In genomic region chr6:46774529-46774928, GRCm38 (mm10) we compare ENCODE assay signal across 33 mouse cellular contexts.
"Had no signal": no experiment of that assay in that cellular context is flagged by ENCODE, and none has a peak within 500 bp of the region (broad histone marks: within the 10 kb centered on the region; RNA-seq: fewer than 3 reads in every experiment).

No protein-coding gene starts in this region.

- DNase-seq: heart, postnatal 10 days; heart, postnatal 14 days; heart, postnatal 36 days; heart, postnatal 4 days; kidney, adult 11 months; kidney, adult 18-20 months; kidney, adult 2 months; kidney, adult 8-10 months; kidney, adult 9 months; kidney, postnatal 10 days; kidney, postnatal 14 days; kidney, postnatal 25 days; kidney, postnatal 36 days; kidney, postnatal 4 days; layer of hippocampus, adult 9-11 months; layer of hippocampus, postnatal 36 days had no signal

- H3K4me3 ChIP-seq: heart, embryonic 12.5 days; heart, embryonic 13.5 days; heart, embryonic 15.5 days; hindbrain, embryonic 10.5 days; hindbrain, embryonic 12.5 days; hindbrain, embryonic 13.5 days; hindbrain, embryonic 15.5 days; intestine, embryonic 15.5 days; kidney, embryonic 15.5 days; layer of hippocampus, adult 2 months had no signal

- ATAC-seq: hindbrain, embryonic 16.5 days; hindbrain, postnatal 0 days; inflammation-experienced regulatory T-cells, adult 6 months; intestine, embryonic 15.5 days; intestine, embryonic 16.5 days; intestine, postnatal 0 days had no signal

- H3K27ac ChIP-seq: heart, embryonic 13.5 days; heart, embryonic 15.5 days; hindbrain, embryonic 10.5 days; hindbrain, embryonic 12.5 days; hindbrain, embryonic 13.5 days; hindbrain, embryonic 14.5 days; hindbrain, embryonic 15.5 days; hindbrain, postnatal 0 days; intestine, embryonic 15.5 days; kidney, embryonic 15.5 days; kidney, postnatal 0 days; layer of hippocampus, adult 2 months had no signal
